Mouse (Mus musculus): ENCODE results near the gene Samhd1.

The Samhd1 gene

GRCm38 (mm10) chr2:157136176-157136575, 1.1 kb upstream of the Samhd1 start:
- DNase-seq (ENCODE audit: low spot score): no peak

GRCm38 (mm10) chr2:157135529-157136120, 560 bp upstream of the Samhd1 start:
- no peak for DNase-seq (ENCODE audit: low spot score)

- DNase-seq (ENCODE audit: low spot score): no peak
Measured at GRCm38 (mm10) chr2:157134479-157134931, 560 bp downstream of the Samhd1 start.

- no peak for DNase-seq (ENCODE audit: low spot score)
Measured at GRCm38 (mm10) chr2:157133769-157134478, 1.1 kb downstream of the Samhd1 start.

- DNase-seq (ENCODE audit: low spot score): no peak
Measured at GRCm38 (mm10) chr2:157132686-157133540, 2.2 kb downstream of the Samhd1 start.

GRCm38 (mm10) chr2:157132086-157132485, 3.0 kb downstream of the Samhd1 start:
- DNase-seq (ENCODE audit: low spot score): no peak

GRCm38 (mm10) chr2:157130813-157131514, 4.1 kb downstream of the Samhd1 start:
- DNase-seq (ENCODE audit: low spot score): no peak

GRCm38 (mm10) chr2:157129601-157130164, 5.4 kb downstream of the Samhd1 start:
- no peak for DNase-seq (ENCODE audit: low spot score)

GRCm38 (mm10) chr2:157129096-157129495, 6.0 kb downstream of the Samhd1 start:
- DNase-seq (ENCODE audit: low spot score): no peak

GRCm38 (mm10) chr2:157128072-157128471, 7.0 kb downstream of the Samhd1 start:
- no peak for DNase-seq (ENCODE audit: low spot score)

GRCm38 (mm10) chr2:157127370-157127769, 7.7 kb downstream of the Samhd1 start:
- no peak for DNase-seq (ENCODE audit: low spot score)

GRCm38 (mm10) chr2:157125246-157125645, 9.8 kb downstream of the Samhd1 start:
- no peak for DNase-seq (ENCODE audit: low spot score)

GRCm38 (mm10) chr2:157121766-157122165, 13.3 kb downstream of the Samhd1 start:
- DNase-seq (ENCODE audit: low spot score): no peak

GRCm38 (mm10) chr2:157119075-157119474, 16.0 kb downstream of the Samhd1 start:
- DNase-seq (ENCODE audit: low spot score): no peak

GRCm38 (mm10) chr2:157118556-157118955, 16.5 kb downstream of the Samhd1 start:
- DNase-seq (ENCODE audit: low spot score): no peak

GRCm38 (mm10) chr2:157116964-157117363, 18.1 kb downstream of the Samhd1 start:
- DNase-seq (ENCODE audit: low spot score): no peak

GRCm38 (mm10) chr2:157108236-157108635, 26.8 kb downstream of the Samhd1 start:
- DNase-seq (ENCODE audit: low spot score): no peak

GRCm38 (mm10) chr2:157104454-157104853, 30.6 kb downstream of the Samhd1 start:
- DNase-seq (ENCODE audit: low spot score): no peak

GRCm38 (mm10) chr2:157102256-157102655, 32.8 kb downstream of the Samhd1 start:
- DNase-seq (ENCODE audit: low spot score): no peak

- no peak for DNase-seq (ENCODE audit: low spot score)
Measured at GRCm38 (mm10) chr2:157101650-157102049, 33.4 kb downstream of the Samhd1 start.

GRCm38 (mm10) chr2:157100319-157100605, 34.8 kb downstream of the Samhd1 start:
- DNase-seq (ENCODE audit: low spot score): no peak

Measured in layer of hippocampus, adult 9-10 months (tissue).